Mouse (Mus musculus): ENCODE measurements at regions not wholly inside any gene's neighbourhood (a gene's known extent, or its start where the extent isn't known, plus 50 kb on each side); places are given as distances from the start of the nearest gene placed in this dataset.

- WGBS, result 24% methylated on average over 11 of the region's 11 CpGs
- Histone ChIP-seq H3K4me3 (ENCODE audit: low read length) (no peak overlapping the region), H3K36me3 (ENCODE audit: insufficient read depth, low read length) (no peaks in the 10 kb centered on the region), H3K27me3 (ENCODE audit: insufficient read depth, low read length) (0 out of 2 replicates have a peak, but pooled peaks cover 5% of the 10 kb centered on the region), H3K4me2 (replicated peaks; ENCODE audit: low read depth, low read length) (no peak overlapping the region), H3K9me3 (ENCODE audit: low read length) (no peaks in the 10 kb centered on the region), H3K4me1 (ENCODE audit: insufficient read depth, low read length) (no peaks in the 10 kb centered on the region), H3K9ac (replicated peaks; ENCODE audit: low read length) (no peak overlapping the region), H3K27ac (ENCODE audit: low read length) (no peak overlapping the region)
- no peak for ATAC-seq (ENCODE audit: low FRiP score, low TSS enrichment)
Observed at GRCm38 (mm10) chr11:64889335-64890020, 89.4 kb upstream of the Elac2 start.

GRCm38 (mm10) chr11:64890776-64891175 lies 88.1 kb upstream of the Elac2 start:
- Histone ChIP-seq H3K9ac (replicated peaks; ENCODE audit: low read length) (no peak overlapping the region), H3K36me3 (ENCODE audit: insufficient read depth, low read length) (no peaks in the 10 kb centered on the region), H3K9me3 (ENCODE audit: low read length) (no peaks in the 10 kb centered on the region), H3K4me1 (ENCODE audit: insufficient read depth, low read length) (no peaks in the 10 kb centered on the region), H3K27me3 (ENCODE audit: insufficient read depth, low read length) (0 out of 2 replicates have a peak, but pooled peaks cover 7% of the 10 kb centered on the region), H3K27ac (ENCODE audit: low read length) (no peak overlapping the region), H3K4me3 (ENCODE audit: low read length) (no peak overlapping the region), H3K4me2 (replicated peaks; ENCODE audit: low read depth, low read length) (no peak overlapping the region)
- no peak for ATAC-seq (ENCODE audit: low FRiP score, low TSS enrichment)
- WGBS, result 51% methylated on average over 3 of the region's 3 CpGs

GRCm38 (mm10) chr11:64895804-64896466 lies 82.9 kb upstream of the Elac2 start:
- no peak overlapping the region for H3K9ac ChIP-seq (replicated peaks; ENCODE audit: low read length)
- no peak overlapping the region for H3K27ac ChIP-seq (ENCODE audit: low read length)
- peaks cover 11% of the 10 kb centered on the region for H3K4me1 ChIP-seq (ENCODE audit: insufficient read depth, low read length)
- H3K4me2 ChIP-seq (replicated peaks; ENCODE audit: low read depth, low read length), result no peak overlapping the region
- 72% methylated on average over 14 of the region's 14 CpGs for WGBS
- H3K36me3 ChIP-seq (ENCODE audit: insufficient read depth, low read length), result no peaks in the 10 kb centered on the region
- H3K27me3 ChIP-seq (ENCODE audit: insufficient read depth, low read length), result peaks cover 9% of the 10 kb centered on the region; the same call in 1 of the 2 replicates
- no peak overlapping the region for H3K4me3 ChIP-seq (ENCODE audit: low read length)
- no peak for ATAC-seq (ENCODE audit: low FRiP score, low TSS enrichment)
- H3K9me3 ChIP-seq (ENCODE audit: low read length), result no peaks in the 10 kb centered on the region

- Histone ChIP-seq H3K9ac (replicated peaks; ENCODE audit: low read length) (no peak overlapping the region), H3K36me3 (ENCODE audit: insufficient read depth, low read length) (no peaks in the 10 kb centered on the region), H3K4me3 (ENCODE audit: low read length) (no peak overlapping the region), H3K27ac (ENCODE audit: low read length) (no peak overlapping the region), H3K4me1 (ENCODE audit: insufficient read depth, low read length) (peaks cover 11% of the 10 kb centered on the region), H3K9me3 (ENCODE audit: low read length) (no peaks in the 10 kb centered on the region), H3K4me2 (replicated peaks; ENCODE audit: low read depth, low read length) (0 out of 2 replicates have a peak overlapping the region, but pooled peaks have one; percentile 7), H3K27me3 (ENCODE audit: insufficient read depth, low read length) (peaks cover 5% of the 10 kb centered on the region; the same call in 1 of the 2 replicates)
- ATAC-seq (ENCODE audit: low FRiP score, low TSS enrichment), result peak; percentile 46; the same call in 1 of the 2 replicates
- 12% methylated on average over 17 of the region's 17 CpGs for WGBS
Observed at GRCm38 (mm10) chr11:64898758-64899586, 79.9 kb upstream of the Elac2 start.

GRCm38 (mm10) chr11:64899587-64900278 lies 79.1 kb upstream of the Elac2 start:
- H3K9me3 ChIP-seq (ENCODE audit: low read length), result no peaks in the 10 kb centered on the region
- H3K27ac ChIP-seq (ENCODE audit: low read length), result no peak overlapping the region
- H3K27me3 ChIP-seq (ENCODE audit: insufficient read depth, low read length), result peaks cover 2% of the 10 kb centered on the region; the same call in 1 of the 2 replicates
- no peak overlapping the region for H3K9ac ChIP-seq (replicated peaks; ENCODE audit: low read length)
- peaks cover 11% of the 10 kb centered on the region for H3K4me1 ChIP-seq (ENCODE audit: insufficient read depth, low read length)
- no peaks in the 10 kb centered on the region for H3K36me3 ChIP-seq (ENCODE audit: insufficient read depth, low read length)
- ATAC-seq (ENCODE audit: low FRiP score, low TSS enrichment), result no peak; the same call in 1 of the 2 replicates
- H3K4me2 ChIP-seq (replicated peaks; ENCODE audit: low read depth, low read length), result no peak overlapping the region
- 22% methylated on average over 15 of the region's 15 CpGs for whole genome bisulfite sequencing
- no peak overlapping the region for H3K4me3 ChIP-seq (ENCODE audit: low read length)

GRCm38 (mm10) chr11:64916783-64917182 lies 62.1 kb upstream of the Elac2 start:
- no peak overlapping the region for H3K4me3 ChIP-seq (ENCODE audit: low read length)
- no peak overlapping the region for H3K4me2 ChIP-seq (replicated peaks; ENCODE audit: low read depth, low read length)
- H3K27ac ChIP-seq (ENCODE audit: low read length), result no peak overlapping the region
- H3K4me1 ChIP-seq (ENCODE audit: insufficient read depth, low read length), result no peaks in the 10 kb centered on the region
- no peaks in the 10 kb centered on the region for H3K36me3 ChIP-seq (ENCODE audit: insufficient read depth, low read length)
- no peaks in the 10 kb centered on the region for H3K27me3 ChIP-seq (ENCODE audit: insufficient read depth, low read length)
- ATAC-seq (ENCODE audit: low FRiP score, low TSS enrichment), result no peak
- H3K9ac ChIP-seq (replicated peaks; ENCODE audit: low read length), result no peak overlapping the region
- 47% methylated on average over 8 of the region's 8 CpGs for WGBS
- no peaks in the 10 kb centered on the region for H3K9me3 ChIP-seq (ENCODE audit: low read length)

- 87% methylated on average over 4 of the region's 4 CpGs for WGBS
- Histone ChIP-seq H3K9me3 (ENCODE audit: low read length) (no peaks in the 10 kb centered on the region), H3K27ac (ENCODE audit: low read length) (no peak overlapping the region), H3K27me3 (ENCODE audit: insufficient read depth, low read length) (no peaks in the 10 kb centered on the region), H3K4me2 (replicated peaks; ENCODE audit: low read depth, low read length) (no peak overlapping the region), H3K9ac (replicated peaks; ENCODE audit: low read length) (no peak overlapping the region), H3K36me3 (ENCODE audit: insufficient read depth, low read length) (no peaks in the 10 kb centered on the region), H3K4me1 (ENCODE audit: insufficient read depth, low read length) (no peaks in the 10 kb centered on the region), H3K4me3 (ENCODE audit: low read length) (no peak overlapping the region)
- ATAC-seq (ENCODE audit: low FRiP score, low TSS enrichment), result no peak
Observed at GRCm38 (mm10) chr11:64917301-64917700, 61.5 kb upstream of the Elac2 start.

GRCm38 (mm10) chr11:64924989-64925388 lies 53.8 kb upstream of the Elac2 start:
- H3K4me3 ChIP-seq (ENCODE audit: low read length), result no peak overlapping the region
- H3K27me3 ChIP-seq (ENCODE audit: insufficient read depth, low read length), result no peaks in the 10 kb centered on the region
- no peak overlapping the region for H3K4me2 ChIP-seq (replicated peaks; ENCODE audit: low read depth, low read length)
- no peak overlapping the region for H3K9ac ChIP-seq (replicated peaks; ENCODE audit: low read length)
- ATAC-seq (ENCODE audit: low FRiP score, low TSS enrichment), result no peak
- no peaks in the 10 kb centered on the region for H3K36me3 ChIP-seq (ENCODE audit: insufficient read depth, low read length)
- 81% methylated on average over 2 of the region's 2 CpGs for WGBS
- no peak overlapping the region for H3K27ac ChIP-seq (ENCODE audit: low read length)
- H3K9me3 ChIP-seq (ENCODE audit: low read length), result no peaks in the 10 kb centered on the region
- no peaks in the 10 kb centered on the region for H3K4me1 ChIP-seq (ENCODE audit: insufficient read depth, low read length)

GRCm38 (mm10) chr11:64925970-64926369 lies 52.9 kb upstream of the Elac2 start:
- WGBS, result 57% methylated on average over 1 of the region's 1 CpGs
- Histone ChIP-seq H3K9ac (replicated peaks; ENCODE audit: low read length) (no peak overlapping the region), H3K4me3 (ENCODE audit: low read length) (no peak overlapping the region), H3K4me1 (ENCODE audit: insufficient read depth, low read length) (no peaks in the 10 kb centered on the region), H3K27me3 (ENCODE audit: insufficient read depth, low read length) (no peaks in the 10 kb centered on the region), H3K4me2 (replicated peaks; ENCODE audit: low read depth, low read length) (no peak overlapping the region), H3K36me3 (ENCODE audit: insufficient read depth, low read length) (no peaks in the 10 kb centered on the region), H3K9me3 (ENCODE audit: low read length) (no peaks in the 10 kb centered on the region), H3K27ac (ENCODE audit: low read length) (no peak overlapping the region)
- ATAC-seq (ENCODE audit: low FRiP score, low TSS enrichment), result no peak

Data from kidney, embryonic 16.5 days (tissue).